ENCODE assay signal across 14 mouse cellular contexts in genomic region chr1:133981185-133981584, GRCm38 (mm10). TPM values are rescaled to one million over a fixed set of nuclear protein-coding genes. Genes with fewer than 3 reads are reported as not detected.
"Had no signal": no experiment of that assay in that cellular context is flagged by ENCODE, and none has a peak within 500 bp of the region (broad histone marks: within the 10 kb centered on the region; RNA-seq: fewer than 3 reads in every experiment).

No protein-coding gene starts in this region.

- H3K4me1 ChIP-seq: liver, embryonic 13.5 days; midbrain, embryonic 12.5 days had no signal

- H3K4me2 ChIP-seq: limb, embryonic 12.5 days; liver, embryonic 13.5 days; midbrain, embryonic 12.5 days had no signal

- H3K27ac ChIP-seq: limb, embryonic 12.5 days; liver, embryonic 13.5 days; midbrain, embryonic 12.5 days had no signal

- H3K27me3 ChIP-seq: limb, embryonic 12.5 days; midbrain, embryonic 12.5 days had no signal

- H3K36me3 ChIP-seq: limb, embryonic 12.5 days; liver, embryonic 13.5 days; midbrain, embryonic 12.5 days had no signal

- ATAC-seq: liver, postnatal 0 days; midbrain, embryonic 16.5 days had no signal

- DNase-seq: kidney, adult 9 months; kidney, postnatal 10 days; kidney, postnatal 4 days; liver; liver, embryonic 13.5 days; liver, postnatal 0 days; right cerebral cortex, postnatal 4 days; spleen, adult 18-20 months; thymus, postnatal 4 days had no signal

- H3K4me3 ChIP-seq: layer of hippocampus, adult 2 months; limb, embryonic 12.5 days; liver, embryonic 13.5 days; midbrain, embryonic 12.5 days had no signal

- H3K9ac ChIP-seq: limb, embryonic 12.5 days; liver, embryonic 13.5 days; liver, postnatal 0 days; midbrain, embryonic 12.5 days had no signal

- H3K9me3 ChIP-seq: limb, embryonic 12.5 days; liver, embryonic 13.5 days had no signal

RNA-seq across cellular contexts. Expression of gene Fmod, which starts 55.9 kb away (rescaled TPM):
- total RNA-seq: megakaryocyte-erythroid progenitor cell, adult 5-6 weeks had no signal
